Mouse (Mus musculus): Measurements from ENCODE around the gene Anapc13. TPM values are rescaled to one million over a fixed set of nuclear protein-coding genes. Genes with fewer than 3 reads are reported as not detected.

Anapc13 gene
- polyA plus RNA-seq, 1 experiment from 2014 or later = 91.9 TPM

DNA sequence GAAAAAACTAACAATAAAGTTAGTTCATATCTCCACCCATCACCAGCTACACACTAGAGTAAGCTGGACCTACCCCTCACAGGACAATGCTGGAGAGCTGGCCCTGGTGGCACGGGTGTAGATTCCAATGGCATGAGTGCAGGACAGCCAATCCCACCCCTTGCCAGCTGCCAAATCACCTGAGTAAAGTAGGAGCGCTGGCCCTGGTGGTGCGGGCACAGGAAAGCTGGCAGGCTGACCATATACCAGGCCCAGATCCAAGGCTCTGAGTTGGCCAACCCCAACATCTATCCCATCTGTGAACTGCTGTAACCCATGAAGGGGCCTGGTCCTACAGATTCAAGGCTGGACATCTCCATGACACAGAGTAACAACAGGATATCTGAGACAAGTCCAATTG is 16.9 kb upstream of the Anapc13 start:
- 88% methylated on average over 3 of the region's 3 CpGs for WGBS (ENCODE audit: insufficient replicate concordance)

GRCm38 (mm10) chr9:102615071-102615470 is 11.0 kb upstream of the Anapc13 start:
- ATAC-seq (ENCODE audit: insufficient read depth) = no peak
- H3K27me3 ChIP-seq = no peaks in the 10 kb centered on the region
- 61% methylated on average over 3 of the region's 3 CpGs for WGBS (ENCODE audit: insufficient replicate concordance)

More for the DNA sequence above, 16.9 kb upstream of the Anapc13 start:
- no peak overlapping the region for H3K4me2 ChIP-seq
- H3K36me3 ChIP-seq (replicated peaks) = peaks cover 42% of the 10 kb centered on the region
- no peak overlapping the region for H3K9ac ChIP-seq
- no peak for ATAC-seq (ENCODE audit: insufficient read depth)
- H3K27me3 ChIP-seq = no peaks in the 10 kb centered on the region
- H3K4me3 ChIP-seq (replicated peaks) = no peak overlapping the region
- no peak overlapping the region for H3K27ac ChIP-seq (replicated peaks)
- no peaks in the 10 kb centered on the region for H3K9me3 ChIP-seq (replicated peaks)
- H3K4me1 ChIP-seq (replicated peaks) = no peaks in the 10 kb centered on the region

GRCm38 (mm10) chr9:102616267-102616666 is 9.8 kb upstream of the Anapc13 start:
- H3K36me3 ChIP-seq (replicated peaks) = peaks cover 27% of the 10 kb centered on the region
- no peaks in the 10 kb centered on the region for H3K27me3 ChIP-seq
- H3K27ac ChIP-seq (replicated peaks) = no peak overlapping the region
- H3K4me2 ChIP-seq = no peak overlapping the region
- no peak; the same call in 1 of the 2 replicates for ATAC-seq (ENCODE audit: insufficient read depth)
- H3K4me3 ChIP-seq (replicated peaks) = no peak overlapping the region
- H3K9ac ChIP-seq = no peak overlapping the region
- H3K9me3 ChIP-seq (replicated peaks) = no peaks in the 10 kb centered on the region
- H3K4me1 ChIP-seq (replicated peaks) = no peaks in the 10 kb centered on the region
- 58% methylated on average over 9 of the region's 9 CpGs for WGBS (ENCODE audit: insufficient replicate concordance)

More at GRCm38 (mm10) chr9:102615071-102615470, 11.0 kb upstream of the Anapc13 start:
- Histone ChIP-seq H3K9ac (no peak overlapping the region), H3K9me3 (replicated peaks) (no peaks in the 10 kb centered on the region), H3K4me1 (replicated peaks) (no peaks in the 10 kb centered on the region), H3K36me3 (replicated peaks) (peaks cover 32% of the 10 kb centered on the region), H3K4me2 (no peak overlapping the region), H3K27ac (replicated peaks) (no peak overlapping the region), H3K4me3 (replicated peaks) (no peak overlapping the region)

- Histone ChIP-seq H3K27me3 (no peaks in the 10 kb centered on the region), H3K9ac (no peak overlapping the region), H3K4me3 (replicated peaks) (no peak overlapping the region), H3K9me3 (replicated peaks) (no peaks in the 10 kb centered on the region), H3K36me3 (replicated peaks) (0 out of 2 replicates have a peak, but pooled peaks cover 5% of the 10 kb centered on the region), H3K27ac (replicated peaks) (no peak overlapping the region), H3K4me2 (no peak overlapping the region), H3K4me1 (replicated peaks) (peaks cover 28% of the 10 kb centered on the region)
- ATAC-seq (ENCODE audit: insufficient read depth) = no peak
- WGBS (ENCODE audit: insufficient replicate concordance) = 50% methylated on average over 5 of the region's 5 CpGs
Measured at GRCm38 (mm10) chr9:102621385-102621784, 4.7 kb upstream of the Anapc13 start.

- WGBS (ENCODE audit: insufficient replicate concordance) = 23% methylated on average over 5 of the region's 5 CpGs
- Histone ChIP-seq H3K36me3 (replicated peaks) (0 out of 2 replicates have a peak, but pooled peaks cover 5% of the 10 kb centered on the region), H3K4me1 (replicated peaks) (peaks cover 34% of the 10 kb centered on the region), H3K9me3 (replicated peaks) (no peaks in the 10 kb centered on the region), H3K27me3 (no peaks in the 10 kb centered on the region), H3K27ac (replicated peaks) (peak overlapping the region; percentile 19; the same call in 1 of the 2 replicates), H3K4me2 (no peak overlapping the region), H3K9ac (no peak overlapping the region), H3K4me3 (replicated peaks) (no peak overlapping the region)
- ATAC-seq (ENCODE audit: insufficient read depth) = no peak
Measured at GRCm38 (mm10) chr9:102622192-102622857, 3.8 kb upstream of the Anapc13 start.

- Histone ChIP-seq H3K27me3 (no peaks in the 10 kb centered on the region), H3K9me3 (replicated peaks) (no peaks in the 10 kb centered on the region), H3K4me3 (replicated peaks) (no peak overlapping the region), H3K36me3 (replicated peaks) (0 out of 2 replicates have a peak, but pooled peaks cover 5% of the 10 kb centered on the region), H3K4me1 (replicated peaks) (peaks cover 39% of the 10 kb centered on the region), H3K27ac (replicated peaks) (peak overlapping the region; percentile 19; the same call in 1 of the 2 replicates), H3K4me2 (no peak overlapping the region), H3K9ac (no peak overlapping the region)
- no peak for ATAC-seq (ENCODE audit: insufficient read depth)
- WGBS (ENCODE audit: insufficient replicate concordance) = 66% methylated on average over 6 of the region's 6 CpGs
Measured at GRCm38 (mm10) chr9:102622876-102623275, 3.2 kb upstream of the Anapc13 start.

GRCm38 (mm10) chr9:102623581-102623980 is 2.5 kb upstream of the Anapc13 start:
- H3K27me3 ChIP-seq = no peaks in the 10 kb centered on the region
- H3K36me3 ChIP-seq (replicated peaks) = no peaks in the 10 kb centered on the region
- H3K4me2 ChIP-seq = no peak overlapping the region
- 78% methylated on average over 7 of the region's 7 CpGs for WGBS (ENCODE audit: insufficient replicate concordance)
- H3K27ac ChIP-seq (replicated peaks) = no peak overlapping the region
- H3K9ac ChIP-seq = no peak overlapping the region
- no peak for ATAC-seq (ENCODE audit: insufficient read depth)
- no peak overlapping the region for H3K4me3 ChIP-seq (replicated peaks)
- peaks cover 46% of the 10 kb centered on the region for H3K4me1 ChIP-seq (replicated peaks)
- no peaks in the 10 kb centered on the region for H3K9me3 ChIP-seq (replicated peaks)

DNA sequence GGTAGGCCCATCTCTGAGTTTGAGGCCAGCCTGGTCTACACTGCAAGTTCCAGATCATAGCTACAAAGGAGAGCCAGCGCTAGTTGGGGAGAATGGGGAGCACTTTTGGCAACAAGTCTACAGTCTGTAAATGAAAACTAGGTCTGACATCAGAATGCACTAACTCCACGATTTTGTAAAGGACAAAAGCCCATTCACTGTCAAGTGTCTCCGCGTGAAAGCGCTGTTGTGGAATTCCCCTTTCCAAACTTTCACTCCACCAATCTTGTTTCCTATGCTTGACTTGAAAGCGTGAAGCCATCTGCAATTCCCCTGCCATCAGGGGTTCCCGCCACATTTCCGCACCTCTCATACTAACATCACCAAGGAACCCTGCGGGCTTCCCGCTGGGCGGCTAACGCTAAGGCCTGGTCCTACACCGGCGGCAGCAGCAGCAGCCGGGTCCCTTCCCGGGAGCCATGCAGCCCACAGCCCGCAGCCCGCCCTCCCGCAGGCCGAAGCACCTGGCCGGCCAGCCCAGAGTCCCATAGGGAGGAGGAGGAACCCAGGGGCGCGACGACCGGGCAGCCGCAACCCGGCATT is 604 bp upstream of the Anapc13 start:
- Histone ChIP-seq H3K4me3 (replicated peaks) (peak overlapping the region; percentile 96), H3K4me1 (replicated peaks) (peaks cover 46% of the 10 kb centered on the region), H3K9me3 (replicated peaks) (no peaks in the 10 kb centered on the region), H3K36me3 (replicated peaks) (0 out of 2 replicates have a peak, but pooled peaks cover 4% of the 10 kb centered on the region), H3K27me3 (no peaks in the 10 kb centered on the region), H3K9ac (peak overlapping the region; percentile 96), H3K27ac (replicated peaks) (peak overlapping the region; percentile 92), H3K4me2 (peak overlapping the region; percentile 90)
- WGBS (ENCODE audit: insufficient replicate concordance) = 1% methylated on average over 27 of the region's 27 CpGs
- peak; percentile 49 for ATAC-seq (ENCODE audit: insufficient read depth)

DNA sequence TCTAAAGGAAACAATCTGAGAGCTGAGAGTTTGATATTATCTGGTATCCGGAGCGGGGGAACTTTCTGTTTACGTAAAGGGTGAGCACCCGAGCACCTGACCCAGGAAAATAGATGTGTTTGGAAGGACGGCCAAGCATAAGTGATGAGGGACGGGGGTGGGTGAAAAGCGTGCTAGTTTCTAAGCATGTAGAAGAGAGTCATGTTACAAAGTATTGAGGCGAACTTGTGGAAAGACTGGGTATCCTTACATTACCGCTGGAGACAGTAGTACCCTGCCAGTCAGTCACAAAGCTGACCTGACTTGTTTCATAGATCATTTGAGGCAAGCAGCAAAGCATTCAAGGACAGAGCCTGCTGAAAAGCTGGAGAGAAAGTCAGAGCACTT is 736 bp downstream of the Anapc13 start:
- H3K4me1 ChIP-seq (replicated peaks) = peaks cover 46% of the 10 kb centered on the region
- no peak for ATAC-seq (ENCODE audit: insufficient read depth)
- H3K9ac ChIP-seq = peak overlapping the region; percentile 96
- H3K4me2 ChIP-seq = peak overlapping the region; percentile 90
- H3K27ac ChIP-seq (replicated peaks) = peak overlapping the region; percentile 88
- 0 out of 2 replicates have a peak, but pooled peaks cover 6% of the 10 kb centered on the region for H3K36me3 ChIP-seq (replicated peaks)
- no peaks in the 10 kb centered on the region for H3K27me3 ChIP-seq
- peak overlapping the region; percentile 96 for H3K4me3 ChIP-seq (replicated peaks)
- under 1% methylated on average over 9 of the region's 9 CpGs for WGBS (ENCODE audit: insufficient replicate concordance)
- H3K9me3 ChIP-seq (replicated peaks) = no peaks in the 10 kb centered on the region

DNA sequence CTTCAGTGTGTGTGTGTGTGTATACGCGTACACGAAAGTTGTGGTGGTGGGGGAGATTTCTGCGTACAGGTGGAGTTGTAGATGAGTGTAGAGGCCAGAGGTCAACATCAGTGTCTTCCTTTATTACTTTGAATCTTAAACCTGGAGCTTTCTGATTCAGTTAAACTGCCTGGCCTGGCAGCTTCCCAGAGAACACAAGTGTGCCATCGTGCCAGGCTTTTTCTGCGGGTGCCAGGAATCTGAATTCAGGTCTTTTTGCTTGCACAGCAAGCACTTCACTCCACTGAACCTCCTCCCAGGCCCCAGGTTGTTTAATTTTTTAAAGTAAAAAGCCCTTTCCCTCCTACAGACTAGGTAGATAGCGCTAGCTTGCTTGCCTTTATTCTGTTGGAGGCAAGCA is 1.3 kb downstream of the Anapc13 start:
- ATAC-seq (ENCODE audit: insufficient read depth) = no peak
- Histone ChIP-seq H3K9ac (peak overlapping the region; percentile 96; the same call in 1 of the 2 replicates), H3K36me3 (replicated peaks) (0 out of 2 replicates have a peak, but pooled peaks cover 6% of the 10 kb centered on the region), H3K27me3 (no peaks in the 10 kb centered on the region), H3K4me2 (peak overlapping the region; percentile 90), H3K27ac (replicated peaks) (peak overlapping the region; percentile 88; the same call in 1 of the 2 replicates), H3K4me1 (replicated peaks) (peaks cover 43% of the 10 kb centered on the region), H3K9me3 (replicated peaks) (no peaks in the 10 kb centered on the region), H3K4me3 (replicated peaks) (peak overlapping the region; percentile 96)
- WGBS (ENCODE audit: insufficient replicate concordance) = 75% methylated on average over 7 of the region's 7 CpGs

DNA sequence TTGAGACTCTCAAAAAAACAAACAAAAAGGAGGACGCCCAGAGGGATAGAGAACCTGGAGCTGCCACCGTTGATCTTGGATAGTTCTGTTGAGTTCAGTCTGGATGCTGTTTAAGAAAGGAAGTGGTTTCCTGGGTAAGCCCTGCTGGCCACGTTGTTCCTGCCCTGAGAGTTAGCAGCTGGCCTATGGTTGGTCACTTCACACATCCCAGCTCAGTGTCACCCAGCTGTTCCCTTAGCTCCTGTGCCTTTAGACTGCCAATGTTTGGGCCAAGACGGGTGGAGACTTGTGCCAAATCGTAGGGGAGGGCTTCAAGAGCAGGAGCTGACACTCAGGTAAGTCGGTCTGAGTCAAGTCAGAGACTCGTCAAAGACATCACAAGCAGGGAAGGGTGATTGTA is 3.0 kb downstream of the Anapc13 start:
- Histone ChIP-seq H3K9me3 (replicated peaks) (no peaks in the 10 kb centered on the region), H3K27ac (replicated peaks) (no peak overlapping the region), H3K4me1 (replicated peaks) (peaks cover 32% of the 10 kb centered on the region), H3K4me3 (replicated peaks) (no peak overlapping the region), H3K9ac (no peak overlapping the region), H3K27me3 (no peaks in the 10 kb centered on the region), H3K4me2 (no peak overlapping the region), H3K36me3 (replicated peaks) (peaks cover 14% of the 10 kb centered on the region; the same call in 1 of the 2 replicates)
- ATAC-seq (ENCODE audit: insufficient read depth) = no peak
- WGBS (ENCODE audit: insufficient replicate concordance) = 49% methylated on average over 7 of the region's 7 CpGs
